Mouse (Mus musculus): ENCODE data around the gene Ifnk.

Gene Ifnk

GRCm38 (mm10) chr4:35177926-35178645 lies 26.2 kb downstream of the Ifnk start:
- in situ Hi-C loops (cut with MboI; ENCODE audit: unreplicated experiment in 2 of 2) = no loop called here

- in situ Hi-C loops (cut with MboI; ENCODE audit: unreplicated experiment in 2 of 2) = no loop called here
Measured at GRCm38 (mm10) chr4:35187617-35188326, 35.9 kb downstream of the Ifnk start.

GRCm38 (mm10) chr4:35189794-35190193 lies 37.9 kb downstream of the Ifnk start:
- in situ Hi-C loops (cut with MboI; ENCODE audit: unreplicated experiment in 2 of 2) = loop anchor here in 1 of 2 experiments (5.0 kb wide), 1 partner anchor 232 kb away; no protein-coding TSS in a partner anchor

GRCm38 (mm10) chr4:35192725-35193124 lies 40.9 kb downstream of the Ifnk start:
- in situ Hi-C loops (cut with MboI; ENCODE audit: unreplicated experiment in 2 of 2) = loop anchor here in 1 of 2 experiments (5.0 kb wide), 1 partner anchor 235 kb away; no protein-coding TSS in a partner anchor

GRCm38 (mm10) chr4:35201700-35202099 lies 49.8 kb downstream of the Ifnk start:
- in situ Hi-C loops (cut with MboI; ENCODE audit: unreplicated experiment in 2 of 2) = no loop called here

Measured in v-Abl transformed pro-B cells (cell line).